Mouse (Mus musculus) yolk sac, embryonic 10.5 days (tissue): Measurements from ENCODE around the gene Cfap221.

Source experiments
- DNase-seq: peaks from one replicate; pipeline ENCODE4 v3.0.0-alpha.2; 2017; ENCODE audit warnings: low spot score

The Cfap221 gene

GRCm38 (mm10) chr1:120006844-120007790 is 10.1 kb upstream of the Cfap221 start, which contains the start of gene Sctr:
Sctr (plus strand) TSS chr1:120006894.
- DNase-seq = no peak

GRCm38 (mm10) chr1:119997644-119998043 is 610 bp upstream of the Cfap221 start:
- DNase-seq = peak; percentile 76

GRCm38 (mm10) chr1:119986555-119986954 is 10.5 kb downstream of the Cfap221 start:
- no peak for DNase-seq

GRCm38 (mm10) chr1:119975141-119975540 is 21.9 kb downstream of the Cfap221 start:
- peak; percentile 51 for DNase-seq

GRCm38 (mm10) chr1:119973117-119973516 is 23.9 kb downstream of the Cfap221 start:
- no peak for DNase-seq

- peak; percentile 55 for DNase-seq
Measured at GRCm38 (mm10) chr1:119965804-119966514, 31.1 kb downstream of the Cfap221 start.

GRCm38 (mm10) chr1:119959920-119960319 is 37.1 kb downstream of the Cfap221 start:
- no peak for DNase-seq

- DNase-seq = no peak
Measured at GRCm38 (mm10) chr1:119959464-119959863, 37.6 kb downstream of the Cfap221 start.

GRCm38 (mm10) chr1:119957716-119958222 is 39.3 kb downstream of the Cfap221 start:
- DNase-seq = no peak

GRCm38 (mm10) chr1:119954680-119955079 is 42.4 kb downstream of the Cfap221 start:
- no peak for DNase-seq

GRCm38 (mm10) chr1:119953456-119953855 is 43.6 kb downstream of the Cfap221 start:
- no peak for DNase-seq

GRCm38 (mm10) chr1:119950086-119950485 is 46.9 kb downstream of the Cfap221 start:
- DNase-seq = no peak

- no peak for DNase-seq
Measured at GRCm38 (mm10) chr1:119936861-119937260, 60.2 kb downstream of the Cfap221 start.

- DNase-seq = no peak
Measured at GRCm38 (mm10) chr1:119931421-119932150, 65.4 kb downstream of the Cfap221 start.

GRCm38 (mm10) chr1:119929715-119930114 is 67.3 kb downstream of the Cfap221 start:
- DNase-seq = no peak

GRCm38 (mm10) chr1:119919299-119919698 is 77.7 kb downstream of the Cfap221 start:
- no peak for DNase-seq

GRCm38 (mm10) chr1:119916823-119917371 is 80.1 kb downstream of the Cfap221 start:
- DNase-seq = no peak

- DNase-seq = peak; percentile 97
Measured at GRCm38 (mm10) chr1:119912953-119913814, 83.8 kb downstream of the Cfap221 start, which contains the start of gene Tmem177. Tmem177 (minus strand) TSS chr1:119913208.

GRCm38 (mm10) chr1:119907206-119907748 is 89.8 kb downstream of the Cfap221 start:
- peak; percentile 16 for DNase-seq

GRCm38 (mm10) chr1:119903231-119903620 is 93.8 kb downstream of the Cfap221 start:
- DNase-seq = no peak
